Mouse (Mus musculus) heart, embryonic 11.5 days (tissue): Measurements from ENCODE around the gene Crkl. TPM values are rescaled to one million over a fixed set of nuclear protein-coding genes. Genes with fewer than 3 reads are reported as not detected.

Experiments
- ATAC-seq: fragments of 200-750 bp; cut with Nextera tagmentation; replicated peaks from 2 replicates; pipeline ENCODE4 v1.8.0; 2017; ENCODE audit warnings: moderate library complexity; ENCODE audit not compliant: insufficient number of reproducible peaks, low FRiP score, low TSS enrichment
- H3K27ac ChIP-seq: fragments of 300-500 bp; sonication (generic); 2 replicates; pipeline ENCODE4 v1.5.1; 2014; ENCODE audit warnings: mild to moderate bottlenecking, low read depth, low read length
- H3K27me3 ChIP-seq: fragments of 300-500 bp; sonication (generic); 2 replicates; pipeline ENCODE4 v1.6.1; 2014; ENCODE audit warnings: mild to moderate bottlenecking, low read length, mixed read lengths; ENCODE audit not compliant: control insufficient read depth, insufficient read depth
- H3K36me3 ChIP-seq: fragments of 300-500 bp; sonication (generic); 2 replicates; pipeline ENCODE4 v1.6.1; 2014; ENCODE audit warnings: mild to moderate bottlenecking, low read length, moderate library complexity, mixed read lengths; ENCODE audit not compliant: control insufficient read depth, insufficient read depth
- H3K4me1 ChIP-seq: fragments of 300-500 bp; sonication (generic); 2 replicates; pipeline ENCODE4 v1.6.1; 2014; ENCODE audit warnings: low read length; ENCODE audit not compliant: control insufficient read depth, insufficient read depth
- H3K4me2 ChIP-seq: fragments of 300-500 bp; sonication (generic); 2 replicates; pipeline ENCODE4 v1.6.1; 2014; ENCODE audit warnings: mild to moderate bottlenecking, moderate library complexity
- H3K4me3 ChIP-seq: fragments of 300-500 bp; sonication (generic); 2 replicates; pipeline ENCODE4 v1.5.1; 2014; ENCODE audit warnings: low read depth, low read length
- H3K9ac ChIP-seq: fragments of 300-500 bp; sonication (generic); 2 replicates; pipeline ENCODE4 v1.6.1; 2014; ENCODE audit warnings: mild to moderate bottlenecking, low read depth, low read length, moderate library complexity
- H3K9me3 ChIP-seq: fragments of 300-500 bp; sonication (generic); replicated peaks from 2 replicates; pipeline ENCODE4 v1.6.1; 2016; ENCODE audit warnings: low read length; ENCODE audit not compliant: control insufficient read depth
- WGBS: fragments of 180-500 bp; shearing (Covaris S2); extraction: QIAGEN DNeasy Blood & Tissue Kit; methylation state at CpG from one replicate; pipeline ENCODE4 v1.1.7; 2014; ENCODE audit not compliant: insufficient replicate concordance; 5-methylcytosine and 5-hydroxymethylcytosine counted together
- polyA plus RNA-seq: library from polyadenylated mRNA; unstranded; fragments of >200 nt; fragmentation: Nextera tagmentation; extraction: Ambion mirVana; gene quantifications from 2 replicates; pipeline ENCODE4 v1.2.1, GENCODE M21; 2014

The Crkl gene
- polyA plus RNA-seq, 1 experiment from 2014 or later: 49.6 TPM

DNA sequence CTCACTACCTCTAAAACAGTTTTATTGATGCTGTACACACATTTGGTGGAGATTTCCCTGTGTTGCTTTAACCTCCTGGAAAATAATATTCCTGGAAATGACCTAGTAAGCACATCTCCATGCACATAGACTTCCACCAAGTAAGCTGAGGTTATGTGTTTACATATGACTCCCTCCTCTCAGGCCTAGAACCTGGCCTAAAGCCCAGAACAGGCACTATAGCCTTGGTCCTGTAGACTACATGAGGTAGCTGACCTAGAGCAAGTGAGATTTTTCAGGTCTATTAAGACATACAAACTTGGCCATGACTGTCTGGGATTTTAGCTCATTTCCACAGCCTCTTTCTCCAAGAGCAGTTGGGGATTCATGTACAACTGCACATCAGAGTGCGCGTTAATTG is 58.4 kb downstream of the Crkl start:
- 96% methylated on average over 2 of the region's 2 CpGs for WGBS
- Histone ChIP-seq H3K4me2 (peak overlapping the region; percentile 88; the same call in 1 of the 2 replicates), H3K9me3 (no peaks in the 10 kb centered on the region), H3K4me1 (peaks cover 14% of the 10 kb centered on the region), H3K27me3 (no peaks in the 10 kb centered on the region), H3K9ac (no peak overlapping the region), H3K27ac (no peak overlapping the region), H3K36me3 (peaks cover 7% of the 10 kb centered on the region; the same call in 1 of the 2 replicates), H3K4me3 (no peak overlapping the region)
- no peak for ATAC-seq

DNA sequence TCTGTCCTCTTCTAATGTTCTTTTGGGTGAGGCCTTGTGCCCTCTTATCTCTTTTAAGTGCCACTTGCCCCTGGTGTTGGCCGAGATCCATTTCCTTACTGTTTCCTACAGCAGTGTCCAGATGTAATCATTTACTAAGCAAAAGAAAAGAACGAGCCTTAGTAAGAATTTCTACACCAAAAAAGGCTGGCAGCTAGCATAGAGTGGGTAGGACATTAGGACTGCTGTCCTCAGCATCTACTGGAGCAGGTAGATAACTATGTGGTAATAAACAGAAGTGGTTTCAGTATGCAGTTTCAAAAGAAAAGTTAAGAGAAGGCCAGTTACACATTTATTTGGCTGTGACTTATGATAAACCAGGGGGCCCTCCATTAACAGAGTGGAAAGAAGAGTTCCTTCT is 58.9 kb downstream of the Crkl start:
- H3K9me3 ChIP-seq: no peaks in the 10 kb centered on the region
- H3K36me3 ChIP-seq: peaks cover 7% of the 10 kb centered on the region; the same call in 1 of the 2 replicates
- H3K27ac ChIP-seq: no peak overlapping the region
- no peaks in the 10 kb centered on the region for H3K27me3 ChIP-seq
- H3K4me2 ChIP-seq: no peak overlapping the region
- H3K4me1 ChIP-seq: peaks cover 14% of the 10 kb centered on the region
- 68% methylated on average over 2 of the region's 2 CpGs for WGBS
- no peak for ATAC-seq
- H3K9ac ChIP-seq: no peak overlapping the region
- no peak overlapping the region for H3K4me3 ChIP-seq

DNA sequence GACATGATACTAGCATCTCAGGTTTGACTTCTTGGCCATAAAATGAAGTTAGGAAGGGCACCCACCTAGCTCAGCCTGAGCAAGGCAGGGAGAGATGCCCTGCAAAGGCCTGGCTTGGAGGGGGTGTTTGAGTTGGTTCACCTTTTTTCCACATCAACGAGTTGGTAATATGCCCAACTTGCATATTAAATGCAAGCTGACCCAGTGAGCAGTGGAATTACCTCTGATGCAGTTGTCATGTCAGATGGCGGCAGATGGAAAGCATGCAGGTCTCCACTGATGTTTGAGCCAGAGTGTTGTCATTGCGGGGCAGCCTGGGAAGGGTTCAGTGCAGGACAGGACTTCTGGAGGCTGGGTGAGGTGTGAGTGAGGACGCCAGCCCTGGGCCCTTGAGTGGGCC is 59.6 kb downstream of the Crkl start:
- 91% methylated on average over 4 of the region's 4 CpGs for WGBS
- H3K9me3 ChIP-seq: no peaks in the 10 kb centered on the region
- H3K9ac ChIP-seq: no peak overlapping the region
- no peak overlapping the region for H3K4me2 ChIP-seq
- H3K27me3 ChIP-seq: no peaks in the 10 kb centered on the region
- no peak for ATAC-seq
- peaks cover 14% of the 10 kb centered on the region for H3K4me1 ChIP-seq
- no peak overlapping the region for H3K27ac ChIP-seq
- no peak overlapping the region for H3K4me3 ChIP-seq
- H3K36me3 ChIP-seq: peaks cover 12% of the 10 kb centered on the region

DNA sequence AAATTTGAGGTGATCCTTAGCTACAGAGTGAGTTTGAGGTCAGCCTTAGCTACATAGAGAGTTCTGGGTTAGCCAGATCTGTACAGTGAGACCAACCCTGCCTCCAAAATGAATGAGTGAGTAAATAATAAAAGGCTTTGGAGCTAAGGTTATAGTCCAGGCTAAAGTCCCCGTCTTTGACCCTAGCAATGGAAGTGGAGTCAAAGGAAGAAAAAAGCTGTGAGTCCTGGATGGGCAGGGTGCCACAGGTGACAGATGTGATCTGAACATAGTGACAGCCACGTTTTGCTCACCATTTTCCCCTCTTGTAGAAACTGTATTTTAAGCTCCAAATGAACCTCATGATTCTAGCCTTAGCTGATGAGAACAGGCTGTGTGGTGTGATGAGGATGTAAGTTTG is 67.1 kb downstream of the Crkl start:
- 83% methylated on average over 2 of the region's 2 CpGs for WGBS
- no peak for ATAC-seq
- no peaks in the 10 kb centered on the region for H3K9me3 ChIP-seq

GRCm38 (mm10) chr16:17524156-17524555 is 72.4 kb downstream of the Crkl start:
- Histone ChIP-seq H3K27ac (no peak overlapping the region), H3K36me3 (peaks cover 54% of the 10 kb centered on the region), H3K27me3 (no peaks in the 10 kb centered on the region), H3K9ac (no peak overlapping the region), H3K4me1 (0 out of 2 replicates have a peak, but pooled peaks cover 3% of the 10 kb centered on the region), H3K9me3 (no peaks in the 10 kb centered on the region), H3K4me3 (no peak overlapping the region), H3K4me2 (no peak overlapping the region)
- 90% methylated on average over 11 of the region's 11 CpGs for WGBS
- no peak for ATAC-seq

More for the DNA sequence above, 67.1 kb downstream of the Crkl start:
- Histone ChIP-seq H3K9ac (no peak overlapping the region), H3K4me3 (no peak overlapping the region), H3K4me2 (no peak overlapping the region), H3K27me3 (no peaks in the 10 kb centered on the region), H3K36me3 (peaks cover 38% of the 10 kb centered on the region), H3K27ac (no peak overlapping the region), H3K4me1 (no peaks in the 10 kb centered on the region)

DNA sequence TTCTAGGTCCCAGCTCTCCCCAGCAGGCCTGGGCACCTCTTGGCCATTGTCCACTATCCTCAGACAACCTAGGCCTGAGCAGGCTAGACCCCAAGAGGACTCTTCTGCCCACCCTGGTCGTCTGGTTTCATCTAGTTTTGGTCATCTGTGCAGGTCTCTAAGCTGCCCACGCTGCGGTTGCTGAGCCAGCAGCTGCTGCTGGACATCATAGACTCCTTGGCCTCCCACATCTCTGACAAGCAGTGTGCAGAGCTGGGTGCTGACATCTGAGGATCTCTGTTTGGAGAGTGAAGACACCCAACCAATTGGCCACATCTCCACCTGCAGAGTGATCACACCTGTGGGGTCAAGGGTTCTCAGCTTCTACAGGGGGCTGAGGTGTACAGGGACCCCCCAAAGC is 73.7 kb downstream of the Crkl start:
- H3K4me3 ChIP-seq: no peak overlapping the region
- 81% methylated on average over 3 of the region's 3 CpGs for WGBS
- no peak for ATAC-seq
- no peak overlapping the region for H3K27ac ChIP-seq
- H3K9ac ChIP-seq: no peak overlapping the region
- H3K4me2 ChIP-seq: no peak overlapping the region
- peaks cover 10% of the 10 kb centered on the region for H3K4me1 ChIP-seq
- H3K36me3 ChIP-seq: peaks cover 48% of the 10 kb centered on the region
- no peaks in the 10 kb centered on the region for H3K27me3 ChIP-seq
- H3K9me3 ChIP-seq: no peaks in the 10 kb centered on the region

GRCm38 (mm10) chr16:17526223-17526622 is 74.4 kb downstream of the Crkl start:
- no peak overlapping the region for H3K27ac ChIP-seq
- no peaks in the 10 kb centered on the region for H3K9me3 ChIP-seq
- ATAC-seq: no peak
- no peak overlapping the region for H3K4me3 ChIP-seq
- 87% methylated on average over 6 of the region's 6 CpGs for WGBS
- no peaks in the 10 kb centered on the region for H3K27me3 ChIP-seq
- peaks cover 45% of the 10 kb centered on the region for H3K36me3 ChIP-seq
- no peak overlapping the region for H3K9ac ChIP-seq
- peaks cover 10% of the 10 kb centered on the region for H3K4me1 ChIP-seq
- H3K4me2 ChIP-seq: no peak overlapping the region

DNA sequence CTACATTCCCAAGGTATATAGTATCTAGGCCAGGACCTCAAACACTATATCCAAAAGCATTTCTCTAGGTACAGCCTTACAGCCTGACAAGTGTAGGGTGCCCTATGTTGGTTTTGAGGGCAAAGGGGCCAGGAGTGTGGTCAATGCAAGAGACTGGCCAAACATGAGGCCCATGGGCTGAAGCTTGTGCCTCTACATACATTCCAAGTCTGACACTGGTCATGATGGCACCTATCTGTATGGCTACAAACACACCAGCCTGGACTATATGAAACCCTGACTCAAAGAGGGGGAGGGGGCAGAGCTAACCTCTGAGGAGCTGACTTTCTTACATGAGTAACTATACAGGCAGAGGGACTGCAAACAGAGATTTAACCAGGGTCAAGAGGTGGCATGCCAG is 75.8 kb downstream of the Crkl start:
- Histone ChIP-seq H3K4me1 (peaks cover 16% of the 10 kb centered on the region), H3K27me3 (no peaks in the 10 kb centered on the region), H3K9me3 (no peaks in the 10 kb centered on the region), H3K27ac (no peak overlapping the region), H3K9ac (no peak overlapping the region), H3K36me3 (peaks cover 33% of the 10 kb centered on the region), H3K4me2 (no peak overlapping the region), H3K4me3 (no peak overlapping the region)
- no peak for ATAC-seq

- H3K4me2 ChIP-seq: no peak overlapping the region
- H3K9ac ChIP-seq: no peak overlapping the region
- no peak for ATAC-seq
- no peak overlapping the region for H3K4me3 ChIP-seq
- H3K27ac ChIP-seq: no peak overlapping the region
- 83% methylated on average over 13 of the region's 13 CpGs for WGBS
- H3K9me3 ChIP-seq: no peaks in the 10 kb centered on the region
- peaks cover 16% of the 10 kb centered on the region for H3K4me1 ChIP-seq
- H3K36me3 ChIP-seq: peaks cover 33% of the 10 kb centered on the region
- no peaks in the 10 kb centered on the region for H3K27me3 ChIP-seq
These were observed 76.5 kb downstream of the Crkl start for GRCm38 (mm10) chr16:17528276-17528675.
